Mouse (Mus musculus) lung, postnatal 0 days (tissue): Measurements from ENCODE around the gene Armc6.

Experiments
- CTCF ChIP-seq: IDR thresholded peaks from 2 replicates; pipeline ENCODE4 v1.5.1; 2016; ENCODE audit warnings: antibody characterized with exemption, mild to moderate bottlenecking
- EP300 ChIP-seq: IDR thresholded peaks from 2 replicates; pipeline ENCODE4 v1.6.1; 2016; ENCODE audit warnings: antibody characterized with exemption, mild to moderate bottlenecking, control low read depth

DNA sequence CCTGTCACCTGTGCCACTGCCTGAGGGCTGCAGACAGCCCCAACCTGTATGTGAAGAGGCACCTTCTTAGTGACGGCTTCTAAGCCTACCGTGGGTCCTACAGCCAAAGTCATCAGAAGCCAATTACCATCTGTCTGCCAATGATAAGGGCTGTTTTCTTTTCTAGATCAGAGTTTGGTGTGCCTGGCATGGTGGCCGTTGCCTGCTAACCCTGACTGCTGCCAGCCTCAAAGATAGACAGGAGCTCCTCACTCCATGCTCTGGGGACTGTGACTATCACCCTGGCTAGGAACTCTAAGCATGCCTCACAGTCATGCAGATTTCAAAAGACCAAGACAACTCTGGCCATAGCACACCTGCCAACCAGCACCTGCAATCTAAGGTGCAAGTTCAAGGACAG is 32.8 kb downstream of the Armc6 start:
- TF ChIP-seq CTCF (no peak), EP300 (no peak)
